Mouse (Mus musculus): ENCODE results near the gene Nup107. TPM values are rescaled to one million over a fixed set of nuclear protein-coding genes. Genes with fewer than 3 reads are reported as not detected.

The Nup107 gene
- total RNA-seq, 2 experiments from 2014 or later, result 5.5 to 5.6 TPM

GRCm38 (mm10) chr10:117778951-117779350, 13.6 kb downstream of the Nup107 start:
- DNase-seq (ENCODE audit: low spot score), result no peak

GRCm38 (mm10) chr10:117778328-117778910, 14.1 kb downstream of the Nup107 start:
- no peak for DNase-seq (ENCODE audit: low spot score)

- DNase-seq (ENCODE audit: low spot score), result no peak
Measured at GRCm38 (mm10) chr10:117777501-117778327, 14.8 kb downstream of the Nup107 start.

GRCm38 (mm10) chr10:117777103-117777470, 15.4 kb downstream of the Nup107 start:
- DNase-seq (ENCODE audit: low spot score), result no peak

- no peak for DNase-seq (ENCODE audit: low spot score)
Measured at GRCm38 (mm10) chr10:117776281-117777102, 16.0 kb downstream of the Nup107 start.

GRCm38 (mm10) chr10:117775401-117776144, 16.9 kb downstream of the Nup107 start:
- DNase-seq (ENCODE audit: low spot score), result no peak

- DNase-seq (ENCODE audit: low spot score), result no peak
Measured at GRCm38 (mm10) chr10:117774817-117775120, 17.7 kb downstream of the Nup107 start.

- no peak for DNase-seq (ENCODE audit: low spot score)
Measured at GRCm38 (mm10) chr10:117774011-117774816, 18.3 kb downstream of the Nup107 start.

- DNase-seq (ENCODE audit: low spot score), result no peak
Measured at GRCm38 (mm10) chr10:117773106-117773720, 19.3 kb downstream of the Nup107 start.

- no peak for DNase-seq (ENCODE audit: low spot score)
Measured at GRCm38 (mm10) chr10:117772364-117773105, 20.0 kb downstream of the Nup107 start.

- DNase-seq (ENCODE audit: low spot score), result no peak
Measured at GRCm38 (mm10) chr10:117771131-117771510, 21.4 kb downstream of the Nup107 start.

GRCm38 (mm10) chr10:117770286-117771130, 22.0 kb downstream of the Nup107 start:
- DNase-seq (ENCODE audit: low spot score), result no peak

GRCm38 (mm10) chr10:117769541-117770285, 22.8 kb downstream of the Nup107 start:
- DNase-seq (ENCODE audit: low spot score), result no peak

GRCm38 (mm10) chr10:117768141-117768440, 24.4 kb downstream of the Nup107 start:
- no peak for DNase-seq (ENCODE audit: low spot score)

- DNase-seq (ENCODE audit: low spot score), result no peak
Measured at GRCm38 (mm10) chr10:117767286-117768140, 25.0 kb downstream of the Nup107 start.

GRCm38 (mm10) chr10:117766896-117767160, 25.7 kb downstream of the Nup107 start:
- no peak for DNase-seq (ENCODE audit: low spot score)

- DNase-seq (ENCODE audit: low spot score), result no peak
Measured at GRCm38 (mm10) chr10:117766111-117766895, 26.2 kb downstream of the Nup107 start.
